Mouse (Mus musculus) thymus, adult 2 months (tissue): Measurements from ENCODE around the gene Olfr541.

Source experiments
- CTCF ChIP-seq: fragments of 200-500 bp; IDR thresholded peaks from 2 replicates; pipeline ENCODE4 v1.5.1; 2012; ENCODE audit warnings: mild to moderate bottlenecking, control low read depth, low read length, moderate library complexity, borderline replicate concordance; ENCODE audit not compliant: control insufficient read depth, poor library complexity, insufficient read depth; ENCODE audit errors: extremely low read depth
- POLR2A ChIP-seq: fragments of 200-500 bp; IDR thresholded peaks from 2 replicates; pipeline ENCODE4 v1.6.1; 2012; ENCODE audit warnings: mild to moderate bottlenecking, low read length, control low read depth, moderate library complexity; ENCODE audit not compliant: control insufficient read depth, poor library complexity, insufficient read depth; ENCODE audit errors: extremely low read depth

GRCm38 (mm10) chr7:140748827-140749160, 51.7 kb downstream of the Olfr541 start:
- TF ChIP-seq CTCF (no peak), POLR2A (no peak)
